Mouse (Mus musculus) ES-E14 (cell line): Measurements from ENCODE around the gene Bik.

Experiments used
- CHD2 ChIP-seq: IDR thresholded peaks from 2 replicates; pipeline ENCODE4 v1.6.1; 2014; ENCODE audit warnings: mild to moderate bottlenecking, low read depth, low read length, inconsistent platforms
- HCFC1 ChIP-seq: IDR thresholded peaks from 2 replicates; pipeline ENCODE4 v1.6.1; 2012; ENCODE audit warnings: low read length, inconsistent platforms, borderline replicate concordance; ENCODE audit not compliant: insufficient read depth
- ZC3H11A ChIP-seq: IDR thresholded peaks from 2 replicates; pipeline ENCODE4 v1.6.1; 2012; ENCODE audit warnings: low read depth, mild to moderate bottlenecking, inconsistent platforms, low read length, borderline replicate concordance
- ZNF384 ChIP-seq: IDR thresholded peaks from 2 replicates; pipeline ENCODE4 v1.6.1; 2012; ENCODE audit warnings: low read depth, low read length, inconsistent platforms

GRCm38 (mm10) chr15:83497299-83497698 is 29.4 kb upstream of the Bik start:
- TF ChIP-seq ZC3H11A (no peak), HCFC1 (no peak), ZNF384 (no peak), CHD2 (no peak)
